Mouse (Mus musculus) forebrain, embryonic 14.5 days (tissue): ENCODE data around the gene Vav1. TPM values are rescaled to one million over a fixed set of nuclear protein-coding genes. Genes with fewer than 3 reads are reported as not detected.

Source experiments
- ATAC-seq: fragments of 200-750 bp; cut with Nextera tagmentation; 2 replicates; pipeline ENCODE4 v1.8.0; 2017; ENCODE audit warnings: mild to moderate bottlenecking, moderate library complexity
- DNase-seq: peaks from one replicate; pipeline ENCODE4 v3.0.0-alpha.2; 2015; ENCODE audit warnings: low spot score
- H3K27ac ChIP-seq: fragments of 300-500 bp; sonication (generic); 2 replicates; pipeline ENCODE4 v1.5.1; 2014; ENCODE audit warnings: low read depth, mild to moderate bottlenecking, control low read depth, low read length, moderate library complexity
- H3K27me3 ChIP-seq: fragments of 300-500 bp; sonication (generic); replicated peaks from 2 replicates; pipeline ENCODE4 v1.6.1; 2014; ENCODE audit warnings: low read length, control low read depth, mixed read lengths; ENCODE audit not compliant: control insufficient read depth, insufficient read depth
- H3K36me3 ChIP-seq: fragments of 300-500 bp; sonication (generic); 2 replicates; pipeline ENCODE4 v1.6.1; 2014; ENCODE audit warnings: low read length, control low read depth; ENCODE audit not compliant: control insufficient read depth, insufficient read depth
- H3K4me1 ChIP-seq: fragments of 300-500 bp; sonication (generic); 2 replicates; pipeline ENCODE4 v1.6.1; 2014; ENCODE audit warnings: antibody characterized with exemption, low read length, control low read depth; ENCODE audit not compliant: control insufficient read depth, insufficient read depth
- H3K4me2 ChIP-seq: fragments of 300-500 bp; sonication (generic); 2 replicates; pipeline ENCODE4 v1.6.1; 2014; ENCODE audit warnings: mild to moderate bottlenecking, control low read depth, low read length
- H3K4me3 ChIP-seq: fragments of 300-500 bp; sonication (generic); 2 replicates; pipeline ENCODE4 v1.5.1; 2014; ENCODE audit warnings: low read depth, low read length, control low read depth
- H3K9ac ChIP-seq: fragments of 300-500 bp; sonication (generic); 2 replicates; pipeline ENCODE4 v1.6.1; 2014; ENCODE audit warnings: mild to moderate bottlenecking, low read length, control low read depth, moderate library complexity
- H3K9me3 ChIP-seq: fragments of 300-500 bp; sonication (generic); replicated peaks from 2 replicates; pipeline ENCODE4 v1.6.1; 2016; ENCODE audit warnings: low read length, control low read depth, mixed read lengths; ENCODE audit not compliant: control insufficient read depth
- WGBS: fragments of 180-500 bp; shearing (Covaris S2); extraction: QIAGEN DNeasy Blood & Tissue Kit; methylation state at CpG from one replicate; pipeline ENCODE4 v1.1.7; 2014; 5-methylcytosine and 5-hydroxymethylcytosine counted together
- polyA plus RNA-seq: library from polyadenylated mRNA; unstranded; fragments of >200 nt; fragmentation: Nextera tagmentation; extraction: Ambion mirVana; gene quantifications from 2 replicates; pipeline ENCODE4 v1.2.1, GENCODE M21; 2014

Gene Vav1
- 0.95 and 1.2 TPM in 2 replicates for polyA plus RNA-seq

DNA sequence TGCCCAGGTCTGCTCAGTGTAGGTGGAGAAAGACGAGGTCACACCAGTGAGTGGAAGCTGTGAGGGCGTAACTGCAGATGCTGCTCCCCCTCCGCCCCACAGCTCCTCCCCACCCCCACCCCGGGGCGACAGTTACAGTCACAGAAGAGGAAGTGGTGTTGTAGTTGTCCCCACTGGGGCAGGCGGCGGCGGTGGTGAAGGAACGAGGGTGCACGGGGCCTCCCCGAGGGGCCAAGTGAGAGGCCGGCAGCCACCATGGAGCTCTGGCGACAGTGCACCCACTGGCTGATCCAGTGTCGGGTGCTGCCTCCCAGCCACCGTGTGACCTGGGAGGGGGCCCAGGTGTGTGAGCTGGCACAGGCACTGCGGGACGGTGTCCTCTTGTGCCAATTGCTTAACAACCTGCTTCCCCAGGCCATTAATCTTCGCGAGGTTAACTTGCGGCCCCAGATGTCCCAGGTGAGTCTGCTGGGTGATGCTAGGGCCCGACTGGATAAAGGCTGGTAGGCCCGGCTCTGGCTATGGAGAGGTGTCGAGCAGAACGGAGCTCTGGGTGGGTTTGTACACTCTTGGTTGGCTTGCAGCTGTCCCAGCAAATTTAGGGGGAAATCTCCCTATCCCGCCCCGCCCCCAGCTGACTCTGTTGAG, at the start of gene Vav1:
Gene Vav1 (plus strand): TSS at position 158 of the 648 bp plus-strand sequence.
- Histone ChIP-seq H3K36me3 (no peaks in the 10 kb centered on the region), H3K9ac (no peak within 1 kb of the TSS), H3K4me3 (no peak within 1 kb of the TSS), H3K9me3 (no peaks in the 10 kb centered on the region), H3K4me1 (peaks cover 10% of the 10 kb centered on the region; the same call in 1 of the 2 replicates), H3K27me3 (peaks cover 18% of the 10 kb centered on the region), H3K27ac (no peak within 1 kb of the TSS), H3K4me2 (no peak within 1 kb of the TSS)
- no peak for ATAC-seq
- DNase-seq, result no peak
- WGBS, result 73% methylated on average over 26 of the region's 26 CpGs

DNA sequence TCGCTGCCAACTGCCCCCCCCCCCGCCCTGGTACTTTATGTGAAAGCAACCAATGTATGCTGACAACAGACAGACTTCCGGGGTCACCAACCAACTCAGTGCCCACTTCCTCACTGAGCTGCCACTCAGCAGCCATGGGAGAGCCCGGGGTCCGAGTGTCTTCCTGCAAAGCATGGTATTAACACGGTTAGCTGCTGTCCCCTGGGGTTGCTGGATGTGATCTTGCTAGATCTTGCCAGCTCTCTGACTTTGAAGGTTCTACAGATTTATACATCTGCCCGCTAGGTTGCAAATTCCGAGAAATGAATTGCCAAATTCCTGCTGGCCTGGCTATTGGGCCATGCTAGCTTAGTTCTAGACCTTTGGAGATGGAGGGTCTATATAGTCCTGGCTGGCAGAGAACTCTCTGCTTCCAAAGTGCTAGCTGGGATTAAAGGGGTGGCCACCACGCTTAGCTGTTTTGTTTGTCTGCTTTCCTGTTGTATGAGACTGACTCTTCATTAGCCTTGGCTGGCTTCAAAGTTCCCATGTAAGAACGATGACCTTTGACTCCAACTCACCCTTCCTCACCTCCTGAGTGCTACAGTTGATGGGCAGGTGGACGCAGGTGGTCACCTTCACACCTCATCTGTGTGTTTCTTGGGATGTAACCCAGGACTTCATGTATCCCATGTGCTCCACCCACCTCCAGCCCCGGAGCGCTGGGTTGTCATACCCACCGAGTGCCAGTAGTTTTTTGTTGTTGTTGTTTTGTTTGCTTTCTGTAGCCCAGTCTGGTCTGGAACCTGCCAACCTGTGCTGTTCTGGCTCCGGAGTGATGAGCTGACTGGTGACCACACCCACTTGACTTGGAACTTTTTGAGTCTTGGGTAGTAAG, 48.8 kb upstream of the Vav1 start:
- DNase-seq (no peak), ATAC-seq (no peak)
- H3K27ac ChIP-seq, result no peak overlapping the region
- H3K36me3 ChIP-seq, result 0 out of 2 replicates have a peak, but pooled peaks cover 6% of the 10 kb centered on the region
- WGBS, result 77% methylated on average over 15 of the region's 15 CpGs
- H3K9ac ChIP-seq, result no peak overlapping the region
- no peak overlapping the region for H3K4me2 ChIP-seq
- no peaks in the 10 kb centered on the region for H3K4me1 ChIP-seq
- no peak overlapping the region for H3K4me3 ChIP-seq
- no peaks in the 10 kb centered on the region for H3K9me3 ChIP-seq
- no peaks in the 10 kb centered on the region for H3K27me3 ChIP-seq

DNA sequence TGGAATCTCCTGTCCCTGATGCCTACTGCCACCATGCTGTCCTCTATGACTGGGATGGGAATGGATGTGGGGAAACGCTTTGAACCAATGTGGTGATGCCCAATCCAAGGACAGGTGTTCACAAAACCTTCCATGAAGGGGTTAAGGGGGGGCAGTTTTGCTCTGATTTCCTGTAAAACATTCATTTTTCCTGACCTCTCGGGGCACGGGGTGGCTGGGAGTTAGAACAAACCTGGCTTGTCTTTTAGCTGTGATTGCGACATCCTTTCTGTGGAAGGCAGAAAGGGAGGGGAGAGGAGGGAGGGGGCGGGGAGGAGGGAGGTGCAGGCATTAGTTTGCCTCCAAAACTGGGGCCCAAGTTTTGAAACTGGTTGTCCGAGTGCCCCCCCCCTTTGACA, 48.2 kb upstream of the Vav1 start:
- DNase-seq (no peak), ATAC-seq (no peak)
- Histone ChIP-seq H3K4me3 (no peak overlapping the region), H3K27ac (no peak overlapping the region), H3K4me1 (no peaks in the 10 kb centered on the region), H3K9ac (no peak overlapping the region), H3K9me3 (no peaks in the 10 kb centered on the region), H3K4me2 (no peak overlapping the region), H3K27me3 (no peaks in the 10 kb centered on the region), H3K36me3 (peaks cover 8% of the 10 kb centered on the region; the same call in 1 of the 2 replicates)
- WGBS, result 78% methylated on average over 6 of the region's 6 CpGs

DNA sequence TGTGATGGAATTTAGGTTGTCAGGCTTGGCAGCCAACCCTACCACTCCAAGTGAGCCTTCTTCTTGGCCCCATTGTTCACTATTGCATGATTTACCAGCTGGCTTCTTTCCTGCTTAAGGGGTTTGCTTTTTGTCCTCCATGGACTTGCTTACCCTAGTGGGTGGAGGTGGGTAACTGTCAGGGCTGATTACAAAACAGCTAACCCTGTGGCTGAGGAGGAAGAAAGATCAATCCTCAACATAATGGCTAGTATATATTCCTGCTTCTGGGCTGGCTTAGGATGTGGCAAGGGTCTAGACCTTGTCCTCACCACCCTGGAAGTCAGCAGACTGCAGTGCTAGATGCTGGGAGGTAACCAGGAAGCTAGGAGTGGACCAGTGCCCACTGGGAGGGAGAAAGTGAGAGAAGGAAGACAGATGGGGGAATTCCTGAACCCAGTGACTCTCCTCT, 47.6 kb upstream of the Vav1 start:
- no peaks in the 10 kb centered on the region for H3K9me3 ChIP-seq
- DNase-seq (no peak), ATAC-seq (no peak)
- no peak overlapping the region for H3K9ac ChIP-seq
- peaks cover 14% of the 10 kb centered on the region; the same call in 1 of the 2 replicates for H3K36me3 ChIP-seq
- H3K4me3 ChIP-seq, result no peak overlapping the region
- no peak overlapping the region for H3K27ac ChIP-seq
- H3K4me2 ChIP-seq, result no peak overlapping the region
- H3K27me3 ChIP-seq, result no peaks in the 10 kb centered on the region
- no peaks in the 10 kb centered on the region for H3K4me1 ChIP-seq

DNA sequence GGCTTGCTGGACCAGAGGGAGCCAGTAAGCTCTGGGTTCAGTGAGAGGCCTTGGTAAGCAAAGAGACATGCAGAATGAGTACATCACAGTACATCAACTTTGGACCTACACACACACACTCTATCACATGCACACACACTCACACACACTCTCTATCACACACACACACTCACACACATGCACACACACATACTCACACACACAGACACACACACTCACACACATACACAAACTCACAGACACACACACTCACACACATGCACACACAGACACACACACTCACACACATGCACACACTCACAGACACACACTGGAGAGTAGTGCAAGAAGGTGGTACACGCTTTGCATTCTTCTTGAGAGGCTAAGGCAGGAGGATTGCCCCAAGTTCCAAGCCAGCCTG, 46.7 kb upstream of the Vav1 start:
- Histone ChIP-seq H3K4me1 (no peaks in the 10 kb centered on the region), H3K36me3 (peaks cover 23% of the 10 kb centered on the region), H3K27me3 (no peaks in the 10 kb centered on the region), H3K4me3 (no peak overlapping the region), H3K9me3 (no peaks in the 10 kb centered on the region), H3K9ac (no peak overlapping the region), H3K4me2 (no peak overlapping the region), H3K27ac (no peak overlapping the region)
- ATAC-seq (no peak), DNase-seq (no peak)
- 74% methylated on average over 1 of the region's 1 CpGs for WGBS

DNA sequence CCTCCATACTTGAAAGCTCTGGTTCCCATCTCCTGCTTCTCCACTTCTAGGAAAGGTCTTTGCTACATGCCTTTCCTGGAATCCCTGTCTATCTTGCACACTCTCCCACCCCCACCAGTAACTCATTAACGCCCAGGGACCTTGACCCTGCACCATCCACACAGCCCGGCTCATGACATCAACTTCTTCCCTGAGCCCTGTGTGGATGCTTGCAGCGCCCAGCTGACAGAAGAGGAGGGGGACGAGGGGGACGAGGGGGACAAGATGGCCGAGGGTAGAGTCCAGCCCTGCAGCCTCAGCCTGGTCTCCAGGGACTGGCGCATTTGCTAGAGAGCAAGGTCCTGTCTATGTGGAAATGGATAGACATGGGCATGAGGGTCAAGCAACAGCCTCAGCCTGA, 45.9 kb upstream of the Vav1 start:
- H3K36me3 ChIP-seq, result peaks cover 31% of the 10 kb centered on the region
- WGBS, result 55% methylated on average over 7 of the region's 7 CpGs
- no peak overlapping the region for H3K4me2 ChIP-seq
- H3K27ac ChIP-seq, result no peak overlapping the region
- no peak overlapping the region for H3K4me3 ChIP-seq
- H3K4me1 ChIP-seq, result no peaks in the 10 kb centered on the region
- H3K9ac ChIP-seq, result no peak overlapping the region
- no peak for ATAC-seq
- H3K9me3 ChIP-seq, result no peaks in the 10 kb centered on the region
- H3K27me3 ChIP-seq, result no peaks in the 10 kb centered on the region
- no peak for DNase-seq

DNA sequence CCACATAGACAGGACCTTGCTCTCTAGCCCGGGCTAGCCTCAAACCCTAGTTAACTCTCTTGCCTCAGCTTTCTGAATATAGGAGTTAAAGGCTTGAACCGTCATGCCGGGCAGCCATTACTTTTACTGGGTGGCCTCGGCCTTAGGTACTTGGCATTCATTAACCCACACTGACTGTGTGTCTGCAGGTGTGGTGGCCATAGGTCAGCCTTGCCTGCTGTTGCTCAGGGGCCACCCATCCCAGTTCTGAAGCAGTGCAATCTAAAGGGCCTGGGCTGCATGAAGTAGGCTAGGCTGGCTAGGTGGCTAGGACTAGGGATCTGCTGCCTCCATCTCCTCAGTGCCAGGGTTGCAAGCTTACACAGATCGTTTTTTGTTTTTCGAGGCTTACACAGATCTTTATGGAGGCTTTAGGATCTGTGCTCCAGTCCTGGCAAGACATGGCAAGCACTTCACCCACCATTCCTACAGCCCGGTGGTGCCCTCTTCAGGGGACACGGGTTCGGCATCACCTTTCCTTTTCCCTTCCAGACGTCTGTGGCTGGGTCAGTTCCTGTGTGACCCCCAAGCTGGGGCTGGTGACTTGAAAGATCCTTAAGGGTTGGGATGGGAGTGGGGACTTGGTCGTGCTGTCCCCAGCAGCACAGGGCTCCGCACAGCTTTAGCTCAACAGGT, 44.5 kb upstream of the Vav1 start:
- DNase-seq (no peak), ATAC-seq (no peak)
- H3K27ac ChIP-seq, result no peak overlapping the region
- 86% methylated on average over 12 of the region's 12 CpGs for WGBS
- no peaks in the 10 kb centered on the region for H3K27me3 ChIP-seq
- H3K4me1 ChIP-seq, result no peaks in the 10 kb centered on the region
- no peak overlapping the region for H3K9ac ChIP-seq
- H3K9me3 ChIP-seq, result no peaks in the 10 kb centered on the region
- no peak overlapping the region for H3K4me3 ChIP-seq
- no peak overlapping the region for H3K4me2 ChIP-seq
- H3K36me3 ChIP-seq, result peaks cover 36% of the 10 kb centered on the region

DNA sequence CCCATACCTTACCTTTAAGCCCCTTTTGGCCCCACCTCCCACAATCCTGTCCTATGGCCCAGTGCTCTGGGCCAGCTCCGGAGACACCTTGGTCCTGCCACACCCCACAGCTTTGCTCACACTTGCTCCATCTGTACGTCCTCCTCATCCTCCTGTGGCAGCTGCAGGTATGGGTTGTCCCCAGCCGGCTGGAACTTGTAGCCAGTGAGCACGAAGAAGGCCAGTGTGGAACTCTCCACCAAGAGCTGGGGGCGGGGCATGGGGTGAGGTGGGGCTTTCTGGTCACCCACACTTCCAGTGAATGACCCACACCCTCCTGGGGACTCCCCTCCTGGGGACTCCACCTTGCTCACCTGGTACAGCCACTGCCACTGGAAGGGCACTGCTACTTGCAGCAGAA, 43.1 kb upstream of the Vav1 start:
- DNase-seq, result no peak
- no peaks in the 10 kb centered on the region for H3K9me3 ChIP-seq
- no peaks in the 10 kb centered on the region for H3K4me1 ChIP-seq
- no peak overlapping the region for H3K27ac ChIP-seq
- no peak overlapping the region for H3K9ac ChIP-seq
- H3K4me2 ChIP-seq, result no peak overlapping the region
- H3K4me3 ChIP-seq, result no peak overlapping the region
- WGBS, result 83% methylated on average over 5 of the region's 5 CpGs
- H3K36me3 ChIP-seq, result peaks cover 36% of the 10 kb centered on the region
- ATAC-seq, result no peak
- no peaks in the 10 kb centered on the region for H3K27me3 ChIP-seq
